Mouse (Mus musculus): ENCODE data around the gene Pmvk. TPM values are rescaled to one million over a fixed set of nuclear protein-coding genes. Genes with fewer than 3 reads are reported as not detected.
A peak's percentile ranks its signal among the peaks of the same experiment; 100 is the strongest.

The Pmvk gene
- polyA plus RNA-seq, 1 experiment from 2014 or later, result 59.1 TPM

GRCm38 (mm10) chr3:89486916-89487702 lies 32.8 kb downstream of the Pmvk start:
- no peak for ATAC-seq (replicated peaks; ENCODE audit: low FRiP score)

GRCm38 (mm10) chr3:89490790-89491189 lies 36.4 kb downstream of the Pmvk start:
- no peak overlapping the region for H3K27ac ChIP-seq
- no peak overlapping the region for H3K4me2 ChIP-seq
- 0 out of 2 replicates have a peak, but pooled peaks cover 3% of the 10 kb centered on the region for H3K27me3 ChIP-seq
- no peak overlapping the region for H3K4me3 ChIP-seq (replicated peaks)
- no peaks in the 10 kb centered on the region for H3K36me3 ChIP-seq
- 90% methylated on average over 3 of the region's 3 CpGs for WGBS
- H3K9me3 ChIP-seq (replicated peaks), result no peaks in the 10 kb centered on the region
- peaks cover 28% of the 10 kb centered on the region for H3K4me1 ChIP-seq
- no peak for ATAC-seq (replicated peaks; ENCODE audit: low FRiP score)
- H3K9ac ChIP-seq, result no peak overlapping the region

More at GRCm38 (mm10) chr3:89486916-89487702, 32.8 kb downstream of the Pmvk start:
- H3K4me2 ChIP-seq, result no peak overlapping the region
- H3K4me1 ChIP-seq, result peaks cover 14% of the 10 kb centered on the region; the same call in 1 of the 2 replicates
- H3K27me3 ChIP-seq, result 0 out of 2 replicates have a peak, but pooled peaks cover 6% of the 10 kb centered on the region
- H3K36me3 ChIP-seq, result no peaks in the 10 kb centered on the region
- WGBS, result 53% methylated on average over 20 of the region's 20 CpGs
- H3K9ac ChIP-seq, result no peak overlapping the region
- no peak overlapping the region for H3K4me3 ChIP-seq (replicated peaks)
- H3K9me3 ChIP-seq (replicated peaks), result no peaks in the 10 kb centered on the region
- no peak overlapping the region for H3K27ac ChIP-seq

GRCm38 (mm10) chr3:89491559-89491958 lies 37.2 kb downstream of the Pmvk start:
- 79% methylated on average over 5 of the region's 5 CpGs for WGBS
- peaks cover 28% of the 10 kb centered on the region for H3K4me1 ChIP-seq
- ATAC-seq (replicated peaks; ENCODE audit: low FRiP score), result no peak
- H3K36me3 ChIP-seq, result no peaks in the 10 kb centered on the region
- H3K9me3 ChIP-seq (replicated peaks), result no peaks in the 10 kb centered on the region
- H3K27ac ChIP-seq, result no peak overlapping the region
- H3K4me3 ChIP-seq (replicated peaks), result no peak overlapping the region
- H3K4me2 ChIP-seq, result no peak overlapping the region
- no peaks in the 10 kb centered on the region for H3K27me3 ChIP-seq
- H3K9ac ChIP-seq, result no peak overlapping the region

- Histone ChIP-seq H3K4me1 (peaks cover 25% of the 10 kb centered on the region), H3K36me3 (no peaks in the 10 kb centered on the region), H3K27me3 (no peaks in the 10 kb centered on the region), H3K27ac (peak overlapping the region; percentile 78), H3K9ac (no peak overlapping the region), H3K4me3 (replicated peaks) (no peak overlapping the region), H3K4me2 (no peak overlapping the region), H3K9me3 (replicated peaks) (no peaks in the 10 kb centered on the region)
- ATAC-seq (replicated peaks; ENCODE audit: low FRiP score), result peak; percentile 81
- 29% methylated on average over 8 of the region's 8 CpGs for WGBS
These were observed 38.4 kb downstream of the Pmvk start for GRCm38 (mm10) chr3:89492701-89493151.

DNA sequence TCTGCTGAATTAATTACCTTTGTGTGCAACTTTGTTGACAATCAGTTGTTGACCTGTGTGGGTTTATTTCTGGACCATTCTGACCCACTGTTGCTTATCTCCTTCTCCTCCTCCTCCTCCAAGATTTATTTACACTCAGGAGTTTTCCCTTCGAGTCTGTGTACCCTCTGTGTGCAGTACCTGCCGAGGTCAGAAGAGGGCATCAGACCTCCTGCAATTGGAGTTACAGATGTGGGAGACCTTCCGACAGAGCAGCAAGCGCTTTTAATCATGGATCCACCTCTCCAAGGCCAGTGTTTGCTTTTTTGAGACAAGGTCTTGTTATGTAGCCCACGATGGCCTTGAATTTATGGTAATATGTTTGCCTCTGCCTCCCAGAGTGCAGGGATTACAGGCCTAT lies 40.3 kb downstream of the Pmvk start:
- H3K27ac ChIP-seq, result no peak overlapping the region
- H3K4me1 ChIP-seq, result peaks cover 25% of the 10 kb centered on the region
- no peak overlapping the region for H3K4me3 ChIP-seq (replicated peaks)
- no peak overlapping the region for H3K4me2 ChIP-seq
- H3K27me3 ChIP-seq, result no peaks in the 10 kb centered on the region
- WGBS, result 86% methylated on average over 5 of the region's 5 CpGs
- no peaks in the 10 kb centered on the region for H3K36me3 ChIP-seq
- no peak for ATAC-seq (replicated peaks; ENCODE audit: low FRiP score)
- H3K9ac ChIP-seq, result no peak overlapping the region
- no peaks in the 10 kb centered on the region for H3K9me3 ChIP-seq (replicated peaks)

DNA sequence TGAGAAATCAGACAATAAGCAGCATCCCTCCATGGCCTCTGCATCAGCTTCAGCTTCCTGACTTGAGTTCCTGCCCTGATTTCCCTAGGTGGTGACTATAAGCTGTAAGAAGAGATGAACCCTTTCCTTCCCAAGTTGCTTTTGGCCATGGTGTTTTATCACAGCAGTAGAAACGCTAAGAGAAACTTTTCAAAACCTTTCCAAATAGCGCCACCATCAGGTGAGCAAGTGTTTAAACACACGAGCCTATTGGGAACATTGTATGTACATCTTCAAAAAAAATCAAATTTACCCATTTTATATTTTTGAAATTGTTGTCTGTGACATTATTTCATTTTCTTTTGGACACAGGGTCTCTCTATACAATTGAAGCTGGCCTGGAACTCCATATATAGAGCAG lies 42.0 kb downstream of the Pmvk start:
- H3K27me3 ChIP-seq, result no peaks in the 10 kb centered on the region
- H3K27ac ChIP-seq, result no peak overlapping the region
- H3K9ac ChIP-seq, result no peak overlapping the region
- no peaks in the 10 kb centered on the region for H3K9me3 ChIP-seq (replicated peaks)
- no peak for ATAC-seq (replicated peaks; ENCODE audit: low FRiP score)
- H3K36me3 ChIP-seq, result no peaks in the 10 kb centered on the region
- H3K4me1 ChIP-seq, result peaks cover 23% of the 10 kb centered on the region
- WGBS, result 72% methylated on average over 3 of the region's 3 CpGs
- H3K4me3 ChIP-seq (replicated peaks), result no peak overlapping the region
- H3K4me2 ChIP-seq, result no peak overlapping the region

DNA sequence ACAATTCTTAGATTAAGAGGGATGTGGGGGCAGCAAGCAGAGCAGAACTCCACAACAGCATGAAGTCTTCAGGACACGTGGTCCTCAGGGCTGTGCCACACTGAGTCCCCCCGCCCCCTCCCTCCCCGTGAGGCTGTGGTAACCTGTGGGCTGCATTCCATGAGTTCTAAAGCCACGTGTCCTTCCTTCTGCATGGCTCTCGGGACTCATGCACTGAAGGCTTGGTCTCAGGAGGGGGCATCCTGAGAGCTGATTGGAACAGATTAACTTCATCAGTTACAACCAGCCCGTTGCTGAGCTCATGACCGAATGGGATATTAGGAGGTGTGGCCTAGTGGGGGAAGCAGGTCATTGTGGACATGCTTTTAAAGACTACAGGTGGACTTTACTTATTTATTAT lies 45.4 kb downstream of the Pmvk start:
- Histone ChIP-seq H3K4me1 (no peaks in the 10 kb centered on the region), H3K27me3 (no peaks in the 10 kb centered on the region), H3K36me3 (no peaks in the 10 kb centered on the region), H3K4me2 (no peak overlapping the region), H3K9ac (no peak overlapping the region), H3K4me3 (replicated peaks) (no peak overlapping the region), H3K9me3 (replicated peaks) (no peaks in the 10 kb centered on the region), H3K27ac (no peak overlapping the region)
- ATAC-seq (replicated peaks; ENCODE audit: low FRiP score), result no peak
- WGBS, result 52% methylated on average over 7 of the region's 7 CpGs

- ATAC-seq (replicated peaks; ENCODE audit: low FRiP score), result no peak
These were observed 47.1 kb downstream of the Pmvk start for GRCm38 (mm10) chr3:89501486-89501885.

GRCm38 (mm10) chr3:89502551-89502950 lies 48.2 kb downstream of the Pmvk start:
- no peak for ATAC-seq (replicated peaks; ENCODE audit: low FRiP score)
- 0 out of 2 replicates have a peak, but pooled peaks cover 12% of the 10 kb centered on the region for H3K27me3 ChIP-seq
- no peak overlapping the region for H3K4me3 ChIP-seq (replicated peaks)
- no peak overlapping the region for H3K27ac ChIP-seq
- no peaks in the 10 kb centered on the region for H3K36me3 ChIP-seq
- 72% methylated on average over 7 of the region's 7 CpGs for WGBS
- H3K4me2 ChIP-seq, result no peak overlapping the region
- H3K9me3 ChIP-seq (replicated peaks), result no peaks in the 10 kb centered on the region
- no peaks in the 10 kb centered on the region for H3K4me1 ChIP-seq
- no peak overlapping the region for H3K9ac ChIP-seq

More at GRCm38 (mm10) chr3:89501486-89501885, 47.1 kb downstream of the Pmvk start:
- Histone ChIP-seq H3K9me3 (replicated peaks) (no peaks in the 10 kb centered on the region), H3K27me3 (0 out of 2 replicates have a peak, but pooled peaks cover 2% of the 10 kb centered on the region), H3K4me1 (no peaks in the 10 kb centered on the region), H3K27ac (no peak overlapping the region), H3K4me2 (no peak overlapping the region), H3K36me3 (no peaks in the 10 kb centered on the region), H3K9ac (no peak overlapping the region), H3K4me3 (replicated peaks) (no peak overlapping the region)

GRCm38 (mm10) chr3:89508041-89508440 lies 53.7 kb downstream of the Pmvk start:
- ATAC-seq (replicated peaks; ENCODE audit: low FRiP score), result no peak
- Histone ChIP-seq H3K36me3 (no peaks in the 10 kb centered on the region), H3K4me2 (no peak overlapping the region), H3K27me3 (peaks cover 32% of the 10 kb centered on the region), H3K4me3 (replicated peaks) (no peak overlapping the region), H3K4me1 (peaks cover 4% of the 10 kb centered on the region), H3K27ac (no peak overlapping the region), H3K9ac (no peak overlapping the region), H3K9me3 (replicated peaks) (no peaks in the 10 kb centered on the region)
- WGBS, result 31% methylated on average over 9 of the region's 9 CpGs

DNA sequence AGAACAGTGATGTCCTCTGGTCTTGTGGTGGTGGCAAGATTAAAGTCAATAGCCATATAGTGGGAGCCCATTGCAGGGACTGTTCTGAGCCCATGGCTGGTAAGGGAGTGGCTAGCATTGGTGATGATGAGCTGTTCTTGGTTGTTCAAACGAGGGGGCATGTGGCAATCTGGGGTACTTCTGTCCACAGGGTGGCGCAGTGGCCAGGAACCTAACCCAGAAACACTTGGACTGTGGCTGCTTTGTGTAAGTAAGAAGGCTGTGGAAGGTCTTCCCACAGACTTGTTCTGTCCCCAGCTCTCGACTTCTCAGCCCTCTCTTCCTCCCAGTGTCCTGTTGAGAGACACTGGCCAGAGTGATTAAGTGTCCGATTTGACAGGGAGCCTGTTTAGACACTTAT lies 56.6 kb downstream of the Pmvk start:
- Histone ChIP-seq H3K4me3 (replicated peaks) (0 out of 2 replicates have a peak overlapping the region, but pooled peaks have one; percentile 2), H3K36me3 (no peaks in the 10 kb centered on the region), H3K27ac (no peak overlapping the region), H3K27me3 (peaks cover 32% of the 10 kb centered on the region), H3K9me3 (replicated peaks) (no peaks in the 10 kb centered on the region), H3K4me1 (peaks cover 4% of the 10 kb centered on the region), H3K9ac (no peak overlapping the region), H3K4me2 (peak overlapping the region; percentile 34)
- WGBS, result 24% methylated on average over 4 of the region's 4 CpGs
- no peak for ATAC-seq (replicated peaks; ENCODE audit: low FRiP score)

DNA sequence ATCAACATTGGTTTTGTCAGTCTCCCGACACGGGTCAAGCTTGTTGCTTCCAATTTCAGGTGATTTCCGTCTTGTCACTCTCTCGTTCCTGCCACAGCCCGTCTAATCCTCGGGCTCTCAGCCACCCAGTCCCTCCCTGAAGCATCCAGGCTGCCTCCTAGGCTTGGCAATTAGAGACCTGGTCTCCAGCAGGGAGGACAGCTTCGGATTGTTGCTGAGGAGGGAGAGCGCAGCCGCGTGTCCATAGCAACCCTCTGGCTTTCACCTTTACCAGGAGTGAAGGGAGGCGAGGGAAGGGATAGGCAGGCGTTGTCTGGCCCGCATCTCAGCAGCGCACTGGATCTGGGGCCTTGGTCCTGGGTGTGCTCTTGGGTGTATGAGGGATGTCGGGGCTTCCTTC lies 57.1 kb downstream of the Pmvk start:
- Histone ChIP-seq H3K4me3 (replicated peaks) (0 out of 2 replicates have a peak overlapping the region, but pooled peaks have one; percentile 2), H3K27me3 (peaks cover 31% of the 10 kb centered on the region), H3K9ac (0 out of 2 replicates have a peak overlapping the region, but pooled peaks have one; percentile 3), H3K4me1 (peaks cover 4% of the 10 kb centered on the region), H3K36me3 (no peaks in the 10 kb centered on the region), H3K4me2 (peak overlapping the region; percentile 34), H3K27ac (no peak overlapping the region), H3K9me3 (replicated peaks) (peaks cover 4% of the 10 kb centered on the region)
- 28% methylated on average over 15 of the region's 15 CpGs for WGBS
- ATAC-seq (replicated peaks; ENCODE audit: low FRiP score), result no peak

Data from kidney, embryonic 15.5 days (tissue).